Mouse (Mus musculus) embryo, embryonic 9.5 days (tissue): ENCODE measurements at regions not wholly inside any gene's neighbourhood (a gene's known extent, or its start where the extent isn't known, plus 50 kb on each side); places are given as distances from the start of the nearest gene placed in this dataset.

Experiments used
- DNase-seq: peaks from one replicate; pipeline ENCODE4 v3.0.0-alpha.2; 2017; ENCODE audit errors: extremely low spot score

GRCm38 (mm10) chr5:133712652-133713051 is 386.9 kb upstream of the Castor2 start:
- DNase-seq: no peak

- no peak for DNase-seq
Observed at GRCm38 (mm10) chr5:133708881-133709280, 390.6 kb upstream of the Castor2 start.

GRCm38 (mm10) chr5:133686206-133686605 is 413.3 kb upstream of the Castor2 start:
- no peak for DNase-seq

- no peak for DNase-seq
Observed at GRCm38 (mm10) chr5:133683021-133683420, 416.5 kb upstream of the Castor2 start.

GRCm38 (mm10) chr5:133676791-133677450 is 422.6 kb upstream of the Castor2 start:
- no peak for DNase-seq

- DNase-seq: no peak
Observed at GRCm38 (mm10) chr5:133675636-133676035, 423.9 kb upstream of the Castor2 start.

GRCm38 (mm10) chr5:133666473-133666872 is 433.0 kb upstream of the Castor2 start:
- DNase-seq: peak; percentile 21

GRCm38 (mm10) chr5:133662474-133663256 is 436.8 kb upstream of the Castor2 start:
- no peak for DNase-seq

GRCm38 (mm10) chr5:133660351-133660750 is 439.2 kb upstream of the Castor2 start:
- DNase-seq: no peak

- no peak for DNase-seq
Observed at GRCm38 (mm10) chr5:133656837-133657236, 442.7 kb upstream of the Castor2 start.

GRCm38 (mm10) chr5:133653431-133653830 is 446.1 kb upstream of the Castor2 start:
- DNase-seq: no peak

- no peak for DNase-seq
Observed at GRCm38 (mm10) chr5:133650246-133650645, 449.3 kb upstream of the Castor2 start.

GRCm38 (mm10) chr5:133645696-133646195 is 453.8 kb upstream of the Castor2 start:
- DNase-seq: no peak

GRCm38 (mm10) chr5:133643326-133643725 is 456.2 kb upstream of the Castor2 start:
- DNase-seq: no peak

- DNase-seq: no peak
Observed at GRCm38 (mm10) chr5:133634481-133634880, 465.0 kb upstream of the Castor2 start.

GRCm38 (mm10) chr5:133631812-133632211 is 467.7 kb upstream of the Castor2 start:
- no peak for DNase-seq

- no peak for DNase-seq
Observed at GRCm38 (mm10) chr5:133619347-133619746, 480.2 kb upstream of the Castor2 start.

GRCm38 (mm10) chr5:133601241-133601739 is 498.2 kb upstream of the Castor2 start:
- DNase-seq: no peak

- DNase-seq: peak; percentile 4
Observed at GRCm38 (mm10) chr5:133600630-133601029, 498.9 kb upstream of the Castor2 start.

GRCm38 (mm10) chr5:133598105-133598504 is 501.4 kb upstream of the Castor2 start:
- no peak for DNase-seq

- no peak for DNase-seq
Observed at GRCm38 (mm10) chr5:133586492-133586891, 513.0 kb upstream of the Castor2 start.

- DNase-seq: peak; percentile 52
Observed at GRCm38 (mm10) chr5:133585181-133585580, 514.3 kb upstream of the Castor2 start.

GRCm38 (mm10) chr5:133576595-133576994 is 522.9 kb upstream of the Castor2 start:
- DNase-seq: no peak
